Comparison of ENCODE assay signal across 8 mouse cellular contexts in genomic region chr2:136532033-136532432, GRCm38 (mm10). TPM values are rescaled to one million over a fixed set of nuclear protein-coding genes. Genes with fewer than 3 reads are reported as not detected.
DNase-seq lines count a peak whose midpoint lies in the region; ATAC-seq and TF ChIP-seq lines count a peak whose summit lies in the region.

No protein-coding gene starts in this region.

- no peaks in the 10 kb centered on the region for H3K9me3 ChIP-seq in hindbrain, embryonic 15.5 days
- H3K9me3 ChIP-seq in lung, embryonic 16.5 days (ENCODE audit: control insufficient read depth, low read length): no peaks in the 10 kb centered on the region

- peak; percentile 43; the same call in 1 of the 2 replicates for TF ChIP-seq POLR2A in cortical plate, adult 2 months (IDR thresholded peaks at IDR 0.05; ENCODE audit: extremely low read depth, insufficient read depth, low read length)

- H3K27ac ChIP-seq in cortical plate, adult 2 months (ENCODE audit: insufficient read depth, low read length): no peak overlapping the region
- peak overlapping the region; percentile 72 for H3K27ac ChIP-seq in hindbrain, embryonic 15.5 days (replicated peaks)
- H3K27ac ChIP-seq in lung, embryonic 16.5 days (ENCODE audit: low read length): no peak overlapping the region

- under 1% methylated on average over 23 of the region's 23 CpGs for WGBS in hindbrain, embryonic 15.5 days
- WGBS in lung, embryonic 16.5 days: 0% methylated on average over 23 of the region's 23 CpGs

- no peaks in the 10 kb centered on the region for H3K4me1 ChIP-seq in cortical plate, adult 2 months (ENCODE audit: control insufficient read depth, insufficient read depth, low read length)
- H3K4me1 ChIP-seq in hindbrain, embryonic 15.5 days (replicated peaks): no peaks in the 10 kb centered on the region; the same call in 1 of the 2 replicates
- no peaks in the 10 kb centered on the region for H3K4me1 ChIP-seq in lung, embryonic 16.5 days (replicated peaks; ENCODE audit: control insufficient read depth, insufficient read depth, low read length)

- TF ChIP-seq CTCF in cortical plate, adult 2 months (IDR thresholded peaks at IDR 0.05; ENCODE audit: extremely low read depth, insufficient read depth, low read length): no peak

- no peaks in the 10 kb centered on the region for H3K36me3 ChIP-seq in hindbrain, embryonic 15.5 days
- no peaks in the 10 kb centered on the region for H3K36me3 ChIP-seq in lung, embryonic 16.5 days (ENCODE audit: control insufficient read depth, insufficient read depth, low read length)

- DNase-seq in adrenal gland, postnatal 10 days: peak; percentile 90
- DNase-seq in gastrocnemius, adult 8-10 months (ENCODE audit: low spot score in 2 of 2): peak; percentile 39 to 63
- peak; percentile 87 to 91 for DNase-seq in layer of hippocampus, postnatal 14 days (ENCODE audit: low spot score in 2 of 2)
- DNase-seq in retina, adult 2 months (ENCODE audit: low read depth, low spot score): peak; percentile 74
- DNase-seq in urinary bladder, postnatal 36 days (ENCODE audit: low spot score in 2 of 2): peak; percentile 61 to 74

- H3K9ac ChIP-seq in hindbrain, embryonic 15.5 days: peak overlapping the region; percentile 38
- H3K9ac ChIP-seq in lung, embryonic 16.5 days (ENCODE audit: low read length): peak overlapping the region; percentile 42; the same call in 1 of the 2 replicates

- H3K4me3 ChIP-seq in cortical plate, adult 2 months (ENCODE audit: insufficient read depth, low read length): peak overlapping the region; percentile 30
- peak overlapping the region; percentile 44 for H3K4me3 ChIP-seq in hindbrain, embryonic 15.5 days
- peak overlapping the region; percentile 54 for H3K4me3 ChIP-seq in lung, embryonic 16.5 days (ENCODE audit: low read length)

- H3K4me2 ChIP-seq in hindbrain, embryonic 15.5 days: peak overlapping the region; percentile 59
- H3K4me2 ChIP-seq in lung, embryonic 16.5 days (ENCODE audit: low read depth, low read length): peak overlapping the region; percentile 66

- peak; percentile 100 for ATAC-seq in hindbrain, embryonic 15.5 days (ENCODE audit: low FRiP score, low read depth)
- peak; percentile 100 for ATAC-seq in lung, embryonic 16.5 days (ENCODE audit: low read depth)

- no peaks in the 10 kb centered on the region for H3K27me3 ChIP-seq in hindbrain, embryonic 15.5 days
- H3K27me3 ChIP-seq in lung, embryonic 16.5 days (ENCODE audit: control insufficient read depth, insufficient read depth, low read depth, low read length): no peaks in the 10 kb centered on the region

RNA-seq across cellular contexts. Expression of gene Ankef1, which starts 30.3 kb away (rescaled TPM):
- 10 to 100 TPM; 12.9 to 14.6 TPM for total RNA-seq in adrenal gland, postnatal 10 days (2021)
- polyA plus RNA-seq in cortical plate, adult 2 months (2012; rRNA removed): 0.35 and 0.44 TPM in 2 replicates
- total RNA-seq in gastrocnemius, adult 8-10 months (2022): 1 to 10 TPM in 1 of 4 experiments, under 1 TPM in 3; 0.17 to 1.4 (median 0.57) TPM
- polyA plus RNA-seq in hindbrain, embryonic 15.5 days (2015; fragmentation: Nextera tagmentation; extraction: Ambion mirVana): 0.83 and 0.97 TPM in 2 replicates
- total RNA-seq in layer of hippocampus, postnatal 14 days (2021): under 1 TPM; 0.76 to 0.78 TPM
- 0.41 and 0.43 TPM in 2 replicates for polyA plus RNA-seq in lung, embryonic 16.5 days (2015; fragmentation: Nextera tagmentation; extraction: Ambion mirVana)

Comparison
In these comparisons a context has a peak if more than half of its experiments do, and no peak if none do; other contexts are left out.
1. RNA of gene Ankef1, which starts 30.3 kb away (total RNA-seq): 12.9 to 14.6 TPM in adrenal gland, postnatal 10 days; 0.76 to 0.78 TPM in layer of hippocampus, postnatal 14 days and 0.17 to 1.4 TPM in gastrocnemius, adult 8-10 months; every median in the first group is over 4 times any median in the second.
2. Peak in every context shown above with its lines, with median percentiles within 50 percentile points of each other: DNase-seq and H3K4me3 ChIP-seq.